Mouse (Mus musculus) neutrophil, adult 65 days (primary cell): ENCODE measurements around the gene Cfdp1. TPM values are rescaled to one million over a fixed set of nuclear protein-coding genes. Genes with fewer than 3 reads are reported as not detected.

Source experiments
- total RNA-seq: library from RNA; stranded (reverse); gene quantifications from 2 replicates; pipeline ENCODE4 v1.2.4, GENCODE M21; 2023

Gene Cfdp1
- 15.6 and 16.8 TPM in 2 replicates for total RNA-seq

DNA sequence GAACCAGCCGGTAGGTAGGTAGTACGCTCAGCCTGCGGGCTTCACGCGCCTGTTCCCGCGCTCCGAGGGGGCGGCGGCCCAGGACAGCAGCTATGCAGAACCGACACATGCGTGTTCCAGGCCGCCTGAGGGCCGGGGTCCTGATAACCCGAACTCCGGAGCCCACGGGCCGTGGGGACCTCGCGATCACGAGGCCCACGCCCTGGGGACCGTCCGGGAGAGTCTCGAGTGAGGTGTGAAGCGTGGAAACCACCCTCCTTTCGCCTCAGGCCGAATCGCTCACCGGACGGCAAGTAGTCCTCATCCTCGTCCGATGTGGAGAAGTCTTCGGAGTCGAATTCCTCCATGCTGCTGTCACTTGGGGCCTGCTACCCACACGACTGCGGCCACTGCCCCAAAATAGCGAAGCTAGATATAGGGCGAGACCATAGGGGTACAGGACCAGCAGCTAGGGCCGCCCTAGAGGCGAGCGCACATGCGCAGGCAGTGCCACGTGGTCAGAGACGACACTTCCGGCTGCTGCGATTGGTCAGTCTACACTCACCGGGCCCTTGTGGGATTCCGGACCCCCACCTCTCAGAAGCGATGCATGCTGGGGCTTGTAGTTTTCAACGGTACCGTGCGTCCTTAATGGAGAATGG, at the start of gene Cfdp1:
Cfdp1 (minus strand) TSS at position 431 of the 641 bp plus-strand sequence.

DNA sequence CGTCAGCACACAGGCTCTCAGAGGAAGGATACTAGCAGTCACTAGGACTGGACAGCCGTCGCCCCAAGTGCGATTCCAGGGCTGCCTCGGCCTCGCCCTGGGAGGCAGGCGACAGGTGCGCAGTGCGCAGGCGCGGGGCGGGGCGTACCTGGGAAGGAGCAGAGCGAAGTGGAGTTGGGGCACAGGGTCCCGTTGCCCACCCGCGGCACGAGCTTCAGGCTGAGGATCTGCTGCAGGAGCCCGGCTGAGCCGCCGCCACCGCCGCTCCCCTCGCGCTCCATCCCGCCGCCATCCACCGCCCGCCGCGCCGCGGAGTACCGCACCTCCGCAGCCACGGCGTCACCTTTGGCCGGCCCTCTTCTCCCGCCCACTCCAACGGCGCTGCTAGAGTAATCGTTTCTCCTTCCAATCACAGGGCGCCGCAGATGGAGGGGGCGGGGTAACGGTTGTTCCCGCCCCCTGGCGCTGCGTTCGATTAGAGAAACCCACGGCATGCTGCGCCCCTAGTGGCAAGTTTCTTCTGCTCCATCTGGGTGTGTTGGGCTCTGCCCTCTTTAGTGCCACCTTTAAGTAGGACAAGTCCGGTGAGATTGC, 22.4 kb upstream of the Cfdp1 start, which contains the start of gene Tmem170:
Tmem170 (minus strand) TSS at position 396 of the 594 bp plus-strand sequence.

DNA sequence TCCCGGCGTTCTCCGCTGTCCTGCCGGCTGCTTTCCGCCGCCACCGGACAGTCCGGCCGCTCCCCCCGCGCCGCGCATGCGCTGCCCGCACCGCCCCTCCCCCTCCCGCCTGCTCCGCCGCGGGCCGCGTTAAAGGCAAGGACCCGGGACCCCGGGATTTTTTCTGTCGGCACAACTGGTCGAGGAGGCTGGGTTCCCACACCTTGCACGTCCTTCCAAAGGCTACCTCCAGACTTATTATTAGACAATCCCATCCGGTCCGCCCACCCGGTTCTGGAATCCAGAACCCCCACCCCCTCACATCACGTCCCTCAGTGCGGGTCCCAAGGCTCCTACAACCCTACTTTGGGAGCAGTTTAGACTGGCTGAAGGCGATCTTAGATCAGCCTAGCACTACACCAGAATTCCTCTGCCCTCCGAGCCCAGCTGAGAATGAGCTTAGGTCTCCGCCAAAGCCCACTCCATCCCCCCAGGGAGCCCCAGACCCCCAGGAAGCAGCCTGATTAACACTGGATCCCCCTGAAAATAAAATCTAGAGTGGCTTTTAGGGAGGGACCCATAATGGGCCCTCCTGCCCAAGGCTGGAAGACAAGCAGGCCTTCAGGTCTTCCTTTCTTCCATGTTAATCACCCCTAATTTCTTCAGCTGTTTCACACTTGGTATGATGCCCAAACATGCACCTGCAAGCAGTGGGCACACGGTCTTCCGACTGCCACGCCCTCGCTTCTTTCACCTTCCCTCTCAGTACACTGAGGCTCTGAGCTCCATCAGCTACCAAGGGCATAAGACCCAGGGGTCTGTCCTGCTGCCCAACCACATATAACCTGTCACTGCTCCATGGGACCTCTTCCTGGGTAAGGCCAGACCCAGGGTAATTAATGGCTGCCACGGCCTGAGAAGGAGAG, 110.0 kb downstream of the Cfdp1 start, which contains the start of gene Bcar1:
Bcar1 (minus strand) TSS at position 18 of the 905 bp plus-strand sequence.

Other genes starting within 250 kb of the Cfdp1 start
- not detected in 2 replicates for gene Ldhd, start 223.9 kb downstream of the Cfdp1 start, total RNA-seq
- 3.5 and 3.6 TPM in 2 replicates for gene Zfp1, start 210.9 kb downstream of the Cfdp1 start, total RNA-seq
- gene Ctrb1, start 163.3 kb downstream of the Cfdp1 start, total RNA-seq = not detected in 2 replicates
- gene Bcar1, start 110.5 kb downstream of the Cfdp1 start, total RNA-seq = 0.61 TPM in 1 of 2 replicates, not detected in the other
- 4.0 and 4.2 TPM in 2 replicates for gene Tmem170, start 22.5 kb upstream of the Cfdp1 start, total RNA-seq
- gene Chst5, start 56.2 kb upstream of the Cfdp1 start, total RNA-seq = not detected in 2 replicates
- gene Tmem231, start 79.6 kb upstream of the Cfdp1 start, total RNA-seq = not detected in 2 replicates
- gene Gabarapl2, start 86.4 kb upstream of the Cfdp1 start, total RNA-seq = 104 and 121 TPM in 2 replicates
- 0.38 and 0.50 TPM in 2 replicates for gene Adat1, start 138.0 kb upstream of the Cfdp1 start, total RNA-seq
- 36.8 and 41.7 TPM in 2 replicates for gene Kars, start 157.0 kb upstream of the Cfdp1 start, total RNA-seq
- gene Terf2ip, start 157.1 kb upstream of the Cfdp1 start, total RNA-seq = 6.5 and 7.6 TPM in 2 replicates
- not detected in 2 replicates for gene Gm6793, start 160.7 kb upstream of the Cfdp1 start, total RNA-seq